Mouse (Mus musculus): ENCODE measurements at regions not wholly inside any gene's neighbourhood (a gene's known extent, or its start where the extent isn't known, plus 50 kb on each side); places are given as distances from the start of the nearest gene placed in this dataset.

DNA sequence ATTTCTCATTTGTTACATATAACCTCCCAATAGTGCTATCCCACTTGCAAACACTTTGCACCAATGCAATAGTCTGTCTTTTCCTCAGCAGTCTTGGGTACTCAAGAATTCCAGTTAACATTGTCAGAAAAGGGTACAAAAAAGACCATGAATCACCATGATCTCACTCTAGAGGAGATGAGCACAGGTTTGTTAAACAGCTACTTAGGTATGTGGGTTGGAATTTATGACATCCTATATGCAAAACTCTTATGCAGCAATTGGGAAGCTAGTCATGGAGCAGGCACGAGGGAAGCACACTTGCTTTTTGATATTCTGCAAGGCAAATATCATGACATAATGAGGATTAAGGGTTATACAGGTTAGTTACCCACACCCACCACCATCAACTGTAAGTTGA, 307.7 kb upstream of the Sfrp2 start:
- TF ChIP-seq POLR2A (IDR thresholded peaks at IDR 0.05; ENCODE audit: insufficient read depth, low read length) (no peak), EP300 (IDR thresholded peaks at IDR 0.05; ENCODE audit: insufficient read depth, low read depth, low read length) (no peak)

Measured in ES-Bruce4 (cell line).